Mouse (Mus musculus): ENCODE results near the gene Il4i1.

The Il4i1 gene

GRCm38 (mm10) chr7:44814423-44814822, 1.8 kb upstream of the Il4i1 start:
- TF ChIP-seq GATA4 (IDR thresholded peaks at IDR 0.05; ENCODE audit: insufficient replicate concordance, low read length): no peak

- no peak for TF ChIP-seq GATA4 (IDR thresholded peaks at IDR 0.05; ENCODE audit: insufficient replicate concordance, low read length)
These were observed 1.1 kb upstream of the Il4i1 start for GRCm38 (mm10) chr7:44814952-44815553.

GRCm38 (mm10) chr7:44816470-44817021, 359 bp downstream of the Il4i1 start, which contains the start of gene Atf5:
TSS of gene Atf5 (minus strand) at chr7:44816658.
- no peak for TF ChIP-seq GATA4 (IDR thresholded peaks at IDR 0.05; ENCODE audit: insufficient replicate concordance, low read length)

GRCm38 (mm10) chr7:44817441-44817840, 1.3 kb downstream of the Il4i1 start:
- no peak for TF ChIP-seq GATA4 (IDR thresholded peaks at IDR 0.05; ENCODE audit: insufficient replicate concordance, low read length)

GRCm38 (mm10) chr7:44818164-44818563, 2.0 kb downstream of the Il4i1 start:
- no peak for TF ChIP-seq GATA4 (IDR thresholded peaks at IDR 0.05; ENCODE audit: insufficient replicate concordance, low read length)

- no peak for TF ChIP-seq GATA4 (IDR thresholded peaks at IDR 0.05; ENCODE audit: insufficient replicate concordance, low read length)
These were observed 2.6 kb downstream of the Il4i1 start for GRCm38 (mm10) chr7:44818751-44819235.

- no peak for TF ChIP-seq GATA4 (IDR thresholded peaks at IDR 0.05; ENCODE audit: insufficient replicate concordance, low read length)
These were observed 3.2 kb downstream of the Il4i1 start for GRCm38 (mm10) chr7:44819391-44819790.

GRCm38 (mm10) chr7:44819863-44820262, 3.7 kb downstream of the Il4i1 start:
- TF ChIP-seq GATA4 (IDR thresholded peaks at IDR 0.05; ENCODE audit: insufficient replicate concordance, low read length): peak; percentile 27; the same call in 1 of the 2 replicates

GRCm38 (mm10) chr7:44820525-44820924, 4.3 kb downstream of the Il4i1 start:
- TF ChIP-seq GATA4 (IDR thresholded peaks at IDR 0.05; ENCODE audit: insufficient replicate concordance, low read length): no peak

GRCm38 (mm10) chr7:44821666-44822448, 5.7 kb downstream of the Il4i1 start:
- no peak for TF ChIP-seq GATA4 (IDR thresholded peaks at IDR 0.05; ENCODE audit: insufficient replicate concordance, low read length)

GRCm38 (mm10) chr7:44823409-44823808, 7.2 kb downstream of the Il4i1 start:
- TF ChIP-seq GATA4 (IDR thresholded peaks at IDR 0.05; ENCODE audit: insufficient replicate concordance, low read length): no peak

- TF ChIP-seq GATA4 (IDR thresholded peaks at IDR 0.05; ENCODE audit: insufficient replicate concordance, low read length): no peak
These were observed 8.7 kb downstream of the Il4i1 start for GRCm38 (mm10) chr7:44824872-44825271.

- TF ChIP-seq GATA4 (IDR thresholded peaks at IDR 0.05; ENCODE audit: insufficient replicate concordance, low read length): no peak
These were observed 10.6 kb downstream of the Il4i1 start for GRCm38 (mm10) chr7:44826771-44827170.

- no peak for TF ChIP-seq GATA4 (IDR thresholded peaks at IDR 0.05; ENCODE audit: insufficient replicate concordance, low read length)
These were observed 12.5 kb downstream of the Il4i1 start for GRCm38 (mm10) chr7:44828706-44829105.

GRCm38 (mm10) chr7:44832763-44833162, 16.6 kb downstream of the Il4i1 start:
- no peak for TF ChIP-seq GATA4 (IDR thresholded peaks at IDR 0.05; ENCODE audit: insufficient replicate concordance, low read length)

Data from liver, adult (tissue).